Mouse (Mus musculus) mammary gland, adult 2 months (tissue): ENCODE measurements around the gene Ric8a. TPM values are rescaled to one million over a fixed set of nuclear protein-coding genes. Genes with fewer than 3 reads are reported as not detected.

Experiments used
- polyA plus RNA-seq: library from polyadenylated mRNA; depleted of rRNA; stranded (reverse); fragments of >200 nt; gene quantifications from 2 replicates; pipeline ENCODE4 v1.2.3, GENCODE M21; 2012; ENCODE audit warnings: low replicate concordance; rRNA removed

The Ric8a gene
- polyA plus RNA-seq: 125 and 131 TPM in 2 replicates

GRCm38 (mm10) chr7:140856785-140857549 lies at the start of gene Ric8a:
Gene Ric8a (plus strand): TSS chr7:140856957.

GRCm38 (mm10) chr7:140821653-140822329 lies 35.0 kb upstream of the Ric8a start, which contains the start of gene Zfp941:
Gene Zfp941 (minus strand): TSS chr7:140822178.

DNA sequence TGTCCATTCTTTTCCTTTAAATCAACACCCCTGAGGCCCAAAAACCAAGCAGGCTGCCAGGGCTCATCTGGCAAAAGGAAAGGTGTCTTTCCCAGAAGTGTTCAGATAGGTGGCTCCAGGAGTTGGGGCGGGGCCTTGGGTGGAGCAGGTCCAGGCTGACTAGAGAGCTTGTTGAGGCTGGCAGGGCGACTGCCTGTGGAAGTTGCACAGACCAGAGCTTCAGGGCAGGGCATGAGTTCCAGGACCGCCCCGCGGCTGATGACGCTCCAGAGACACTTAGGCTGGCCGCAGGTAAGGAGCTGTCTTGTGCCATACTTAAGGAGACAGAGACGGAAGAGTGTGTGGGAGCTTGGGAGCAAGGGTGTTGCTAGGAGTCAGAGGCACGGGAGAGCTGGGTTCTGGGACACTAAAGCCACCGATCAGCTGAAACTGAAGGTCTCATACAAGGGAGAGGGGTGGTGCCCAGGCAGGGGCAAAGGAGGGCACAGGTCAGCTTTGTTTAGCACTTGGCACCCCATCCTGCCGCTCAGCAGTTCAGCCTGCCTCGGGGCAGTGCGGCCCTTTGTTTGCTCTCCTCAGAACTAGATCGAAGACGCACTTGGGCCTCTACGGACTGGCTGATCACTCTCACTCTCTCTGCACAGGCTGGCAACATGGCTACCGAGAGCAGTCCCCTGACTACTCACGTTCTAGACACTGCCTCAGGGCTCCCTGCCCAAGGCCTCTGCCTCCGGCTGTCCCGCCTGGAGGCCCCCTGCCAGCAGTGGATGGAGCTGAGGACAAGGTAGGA lies 21.6 kb upstream of the Ric8a start, which contains the start of gene Urah:
TSS of gene Urah (plus strand) at position 51 of the 790 bp plus-strand sequence.

GRCm38 (mm10) chr7:140844905-140845665 lies 11.7 kb upstream of the Ric8a start, which contains the start of gene Scgb1c1:
Gene Scgb1c1 (plus strand): TSS chr7:140845547.

GRCm38 (mm10) chr7:140847755-140848580 lies 8.8 kb upstream of the Ric8a start, which contains the start of gene Odf3:
Gene Odf3 (plus strand): TSS chr7:140847805.

GRCm38 (mm10) chr7:140855860-140856784 lies 635 bp upstream of the Ric8a start, which contains the start of gene Gm45785:
Gene Gm45785 (minus strand): TSS chr7:140856331.

DNA sequence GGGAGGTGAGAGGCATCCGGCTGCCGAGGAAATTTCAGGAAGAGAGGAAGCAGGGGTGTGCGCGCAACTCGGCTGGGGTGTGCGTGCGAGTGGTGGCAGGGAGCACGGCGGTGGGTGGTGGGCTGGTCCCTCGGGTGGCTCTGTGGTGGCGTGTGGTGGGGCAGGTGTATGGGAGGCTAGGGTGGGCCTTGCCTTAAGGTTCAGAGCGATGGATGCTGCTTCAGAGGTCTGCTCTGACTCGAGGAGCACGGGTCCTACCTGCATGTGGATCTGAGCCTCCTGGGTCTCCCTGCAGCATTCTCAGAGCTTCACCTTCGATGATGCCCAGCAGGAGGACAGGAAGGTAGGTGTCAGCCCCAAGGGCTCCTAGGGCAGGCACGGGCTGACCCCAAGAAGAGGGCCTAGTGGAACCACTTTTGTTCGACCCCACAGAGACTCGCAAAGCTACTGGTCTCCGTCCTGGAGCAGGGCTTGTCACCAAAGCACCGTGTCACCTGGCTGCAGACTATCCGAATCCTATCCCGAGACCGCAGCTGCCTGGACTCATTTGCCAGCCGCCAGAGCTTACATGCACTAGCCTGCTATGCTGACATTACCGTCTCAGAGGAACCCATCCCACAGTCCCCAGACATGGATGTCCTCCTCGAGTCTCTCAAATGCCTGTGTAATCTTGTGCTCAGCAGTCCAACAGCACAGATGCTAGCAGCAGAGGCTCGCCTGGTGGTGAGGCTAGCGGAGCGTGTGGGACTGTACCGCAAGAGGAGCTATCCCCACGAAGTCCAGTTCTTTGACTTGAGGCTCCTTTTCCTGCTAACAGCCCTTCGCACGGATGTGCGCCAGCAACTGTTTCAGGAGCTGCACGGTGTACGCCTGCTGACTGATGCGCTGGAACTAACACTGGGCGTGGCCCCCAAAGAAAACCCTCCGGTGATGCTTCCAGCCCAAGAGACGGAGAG lies 1.1 kb downstream of the Ric8a start, which contains the start of gene Bet1l:
TSS of gene Bet1l (minus strand) at position 28 of the 956 bp plus-strand sequence.

DNA sequence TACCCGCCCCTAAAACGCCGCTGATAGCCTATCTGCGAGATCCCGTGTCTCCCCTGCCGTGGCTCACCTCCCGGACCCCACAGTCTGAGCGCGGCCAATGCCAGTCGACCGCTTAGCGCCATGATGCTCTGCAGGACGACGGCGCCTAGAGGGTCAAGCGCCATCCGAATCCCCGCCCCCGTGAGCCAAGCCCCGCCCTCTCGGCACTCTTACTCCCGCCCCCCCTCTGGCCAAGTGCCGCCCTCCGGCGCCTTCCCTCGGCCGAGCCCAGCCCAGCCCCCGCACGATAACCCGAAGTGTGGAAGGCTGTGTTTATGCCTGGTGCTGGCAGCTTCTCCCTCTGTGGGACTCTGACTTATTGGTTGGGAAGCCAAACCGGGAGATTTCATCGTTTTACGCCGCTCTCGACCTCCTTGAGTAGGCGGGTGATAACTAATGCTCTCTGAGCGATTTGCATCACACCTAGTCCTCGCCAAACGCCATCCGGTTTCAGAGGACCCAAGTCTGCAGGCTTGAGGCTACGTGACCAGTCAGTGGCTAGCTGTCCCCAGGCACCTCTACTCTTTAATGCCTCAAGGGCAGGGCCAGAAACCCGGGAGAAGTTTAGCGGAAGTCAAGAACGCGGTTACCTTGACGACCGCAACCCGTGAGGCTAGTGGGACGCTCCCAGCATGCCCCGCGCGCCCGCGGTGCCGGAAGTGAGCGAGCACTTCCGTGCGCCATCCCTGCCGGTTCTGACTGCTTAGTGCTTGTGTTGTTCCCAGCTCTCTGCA lies 25.1 kb downstream of the Ric8a start, which contains the start of the genes Psmd13 and Sirt3:
TSS of gene Psmd13 (plus strand) at position 273 of the 773 bp plus-strand sequence.
TSS of gene Sirt3 (minus strand) at position 614 of the 773 bp plus-strand sequence.

GRCm38 (mm10) chr7:140900220-140900619 lies 43.5 kb downstream of the Ric8a start, which contains the start of gene Cox8b:
Gene Cox8b (minus strand): TSS chr7:140900446.

Other genes starting within 250 kb of the Ric8a start
- not detected in 2 replicates for gene Olfr61, start 228.0 kb upstream of the Ric8a start, polyA plus RNA-seq
- not detected in 2 replicates for gene Olfr53, start 210.5 kb upstream of the Ric8a start, polyA plus RNA-seq
- gene Olfr539, start 197.0 kb upstream of the Ric8a start, polyA plus RNA-seq: not detected in 2 replicates
- gene Olfr45, start 175.0 kb upstream of the Ric8a start, polyA plus RNA-seq: not detected in 2 replicates
- gene Olfr541, start 159.7 kb upstream of the Ric8a start, polyA plus RNA-seq: not detected in 2 replicates
- gene Cyp2e1, start 93.2 kb upstream of the Ric8a start, polyA plus RNA-seq: 154 and 260 TPM in 2 replicates
- gene Syce1, start 69.1 kb upstream of the Ric8a start, polyA plus RNA-seq: 0.12 and 0.17 TPM in 2 replicates
- gene Zfp941, start 34.8 kb upstream of the Ric8a start, polyA plus RNA-seq: 0.02 and 0.07 TPM in 2 replicates
- 35.9 and 51.0 TPM in 2 replicates for gene Urah, start 21.9 kb upstream of the Ric8a start, polyA plus RNA-seq
- gene Scgb1c1, start 11.4 kb upstream of the Ric8a start, polyA plus RNA-seq: not detected in 2 replicates
- gene Odf3, start 9.2 kb upstream of the Ric8a start, polyA plus RNA-seq: 0.19 and 0.24 TPM in 2 replicates
- gene Gm45785, start 626 bp upstream of the Ric8a start, polyA plus RNA-seq: not detected in 2 replicates
- gene Bet1l, start 620 bp downstream of the Ric8a start, polyA plus RNA-seq: 23.2 and 34.0 TPM in 2 replicates
- 48.3 and 59.6 TPM in 2 replicates for gene Psmd13, start 25.0 kb downstream of the Ric8a start, polyA plus RNA-seq
- 29.0 and 45.3 TPM in 2 replicates for gene Sirt3, start 25.4 kb downstream of the Ric8a start, polyA plus RNA-seq
- 395 and 928 TPM in 2 replicates for gene Cox8b, start 43.5 kb downstream of the Ric8a start, polyA plus RNA-seq
- gene Nlrp6, start 63.9 kb downstream of the Ric8a start, polyA plus RNA-seq: 0.30 TPM in 1 of 2 replicates, not detected in the other
- gene Pgghg, start 84.4 kb downstream of the Ric8a start, polyA plus RNA-seq: 49.9 and 60.2 TPM in 2 replicates
- gene Ifitm5, start 93.3 kb downstream of the Ric8a start, polyA plus RNA-seq: 2.6 and 4.0 TPM in 2 replicates
- not detected in 2 replicates for gene Gm45717, start 99.0 kb downstream of the Ric8a start, polyA plus RNA-seq
- gene Ifitm2, start 99.0 kb downstream of the Ric8a start, polyA plus RNA-seq: 1,072 and 1,260 TPM in 2 replicates
- gene Ifitm1, start 110.3 kb downstream of the Ric8a start, polyA plus RNA-seq: 132 and 165 TPM in 2 replicates
- 410 and 816 TPM in 2 replicates for gene Ifitm3, start 153.8 kb downstream of the Ric8a start, polyA plus RNA-seq
- gene Ifitm6, start 161.0 kb downstream of the Ric8a start, polyA plus RNA-seq: 10.7 and 37.4 TPM in 2 replicates
- not detected in 2 replicates for gene Gm17387, start 172.2 kb downstream of the Ric8a start, polyA plus RNA-seq
- gene B4galnt4, start 204.1 kb downstream of the Ric8a start, polyA plus RNA-seq: 1.0 and 2.5 TPM in 2 replicates
- gene Pkp3, start 221.3 kb downstream of the Ric8a start, polyA plus RNA-seq: 30.8 and 48.9 TPM in 2 replicates
- gene Sigirr, start 243.6 kb downstream of the Ric8a start, polyA plus RNA-seq: 30.1 and 44.1 TPM in 2 replicates